Mouse (Mus musculus) ES-E14 (cell line): ENCODE measurements at regions not wholly inside any gene's neighbourhood (a gene's known extent, or its start where the extent isn't known, plus 50 kb on each side); places are given as distances from the start of the nearest gene placed in this dataset.

Source experiments
- DNase-seq: peaks from one replicate; pipeline ENCODE4 v3.0.0-alpha.2; 2013; ENCODE audit warnings: low read depth, low spot score
- H3K27ac ChIP-seq: 2 replicates; pipeline ENCODE4 v1.5.1; 2012; ENCODE audit warnings: low read depth, mild to moderate bottlenecking, low read length, moderate library complexity, mixed read lengths; ENCODE audit not compliant: poor library complexity, insufficient read depth, severe bottlenecking
- H3K36me3 ChIP-seq: 2 replicates; pipeline ENCODE4 v1.6.1; 2012; ENCODE audit warnings: mild to moderate bottlenecking, low read length, moderate library complexity, mixed read lengths; ENCODE audit not compliant: control insufficient read depth, poor library complexity, insufficient read depth, severe bottlenecking
- H3K4me1 ChIP-seq, 2 experiments: fragments of 150-350 bp in 1 of 2; sonication (generic) in 1 of 2; 2 replicates each; pipeline ENCODE4 v1.6.1; 2012; ENCODE audit warnings: low read length in 2 of 2, mild to moderate bottlenecking in 1 of 2, mixed read lengths in 1 of 2; ENCODE audit not compliant: control insufficient read depth in 2 of 2, insufficient read depth in 2 of 2, poor library complexity in 1 of 2
- H3K4me3 ChIP-seq, 2 experiments: fragments of 150-350 bp in 1 of 2; sonication (generic) in 1 of 2; 2 replicates each; pipeline ENCODE4 v1.5.1; 2012; ENCODE audit warnings: low read length in 2 of 2, low read depth in 1 of 2, mild to moderate bottlenecking in 1 of 2, mixed read lengths in 1 of 2; ENCODE audit not compliant: insufficient read depth in 1 of 2, poor library complexity in 1 of 2, severe bottlenecking in 1 of 2
- H3K9ac ChIP-seq: 2 replicates; pipeline ENCODE4 v1.6.1; 2012; ENCODE audit warnings: low read depth, mild to moderate bottlenecking, low read length, mixed read lengths; ENCODE audit not compliant: poor library complexity, insufficient read depth, severe bottlenecking
- H3K9me3 ChIP-seq: fragments of 150-350 bp; sonication (generic); 2 replicates; pipeline ENCODE4 v1.6.1; 2012; ENCODE audit warnings: low read depth, mild to moderate bottlenecking, low read length; ENCODE audit not compliant: control insufficient read depth, insufficient read depth
- CHD2 ChIP-seq: IDR thresholded peaks from 2 replicates; pipeline ENCODE4 v1.6.1; 2014; ENCODE audit warnings: mild to moderate bottlenecking, low read depth, low read length, inconsistent platforms
- HCFC1 ChIP-seq: IDR thresholded peaks from 2 replicates; pipeline ENCODE4 v1.6.1; 2012; ENCODE audit warnings: low read length, inconsistent platforms, borderline replicate concordance; ENCODE audit not compliant: insufficient read depth
- MAFK ChIP-seq: IDR thresholded peaks from 2 replicates; pipeline ENCODE4 v1.6.1; 2014; ENCODE audit warnings: mild to moderate bottlenecking, low read depth, low read length, inconsistent platforms; ENCODE audit not compliant: insufficient read depth
- ZC3H11A ChIP-seq: IDR thresholded peaks from 2 replicates; pipeline ENCODE4 v1.6.1; 2012; ENCODE audit warnings: low read depth, mild to moderate bottlenecking, inconsistent platforms, low read length, borderline replicate concordance
- ZNF384 ChIP-seq: IDR thresholded peaks from 2 replicates; pipeline ENCODE4 v1.6.1; 2012; ENCODE audit warnings: low read depth, low read length, inconsistent platforms
- in situ Hi-C, 2 experiments: fragments of 600-800 bp; cut with MboI; formaldehyde crosslinking; loops; one replicate each; pipeline ENCODE4 v1.15.1; 2025; ENCODE audit warnings: low sequenced_read_pairs in 2 of 2, inconsistent platforms in 1 of 2; ENCODE audit not compliant: unreplicated experiment in 2 of 2

DNA sequence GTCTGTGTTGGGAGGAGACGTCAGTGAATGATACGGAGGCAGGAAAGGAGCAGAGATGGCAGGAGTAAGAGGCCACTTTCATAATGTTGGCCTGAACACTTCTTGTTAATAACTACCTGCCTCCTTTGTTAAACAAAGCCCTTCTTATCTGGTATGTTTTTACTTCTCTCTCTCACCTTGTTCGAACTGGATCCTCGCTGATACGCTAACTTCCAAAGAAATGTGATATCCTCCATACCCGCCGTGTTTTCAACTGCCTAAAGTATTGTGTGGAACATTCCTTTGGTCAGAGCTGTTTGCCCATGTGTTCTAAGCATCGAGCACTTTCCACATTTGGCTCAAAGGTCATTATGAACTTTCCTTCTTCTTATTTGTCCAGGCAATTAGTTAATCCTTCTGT is 887.8 kb upstream of the Lrrc6 start:
- no peak for TF ChIP-seq HCFC1
- no peak for TF ChIP-seq ZNF384
- no peak for TF ChIP-seq MAFK
- no peak for TF ChIP-seq ZC3H11A
- TF ChIP-seq CHD2 = no peak
- H3K9me3 ChIP-seq = no peaks in the 10 kb centered on the region
- no peaks in the 10 kb centered on the region for H3K36me3 ChIP-seq
- no peak overlapping the region for H3K9ac ChIP-seq
- DNase-seq = no peak
- in situ Hi-C loops = no loop called here
- H3K4me1 ChIP-seq = no peaks in the 10 kb centered on the region
- no peak overlapping the region for H3K27ac ChIP-seq
- no peak overlapping the region for H3K4me3 ChIP-seq

GRCm38 (mm10) chr15:67386896-67387295 is 886.2 kb upstream of the Lrrc6 start:
- in situ Hi-C loops = no loop called here
- H3K9me3 ChIP-seq = no peaks in the 10 kb centered on the region
- no peaks in the 10 kb centered on the region for H3K36me3 ChIP-seq
- no peak overlapping the region for H3K9ac ChIP-seq
- H3K4me3 ChIP-seq = no peak overlapping the region
- no peak overlapping the region for H3K27ac ChIP-seq
- DNase-seq = no peak
- H3K4me1 ChIP-seq = no peaks in the 10 kb centered on the region
- TF ChIP-seq ZC3H11A (no peak), CHD2 (no peak)

DNA sequence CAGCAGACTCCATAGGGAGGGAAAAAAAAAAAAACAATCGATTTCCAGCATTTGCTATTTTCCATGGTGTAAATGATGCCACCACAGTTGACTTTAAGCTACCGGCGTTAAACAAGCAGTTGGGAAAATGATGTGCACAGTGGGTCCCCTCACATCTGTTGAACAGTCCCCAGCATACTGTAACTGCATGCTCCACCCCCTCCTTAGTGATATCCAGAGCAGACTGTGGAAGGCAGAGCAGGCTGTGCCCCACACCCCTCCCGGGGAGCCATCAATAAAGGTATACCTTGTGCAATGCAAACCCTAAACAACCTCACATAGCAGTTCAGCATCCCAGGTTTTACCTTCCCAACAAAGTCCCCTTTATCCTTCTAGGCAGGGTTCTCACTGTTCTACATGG is 872.9 kb upstream of the Lrrc6 start:
- no peaks in the 10 kb centered on the region for H3K36me3 ChIP-seq
- H3K4me1 ChIP-seq = no peaks in the 10 kb centered on the region
- TF ChIP-seq MAFK (no peak), ZC3H11A (no peak), ZNF384 (no peak), CHD2 (no peak), HCFC1 (no peak)
- no peak overlapping the region for H3K27ac ChIP-seq
- no peak for DNase-seq
- H3K9me3 ChIP-seq = no peaks in the 10 kb centered on the region
- in situ Hi-C loops = no loop called here
- H3K4me3 ChIP-seq = no peak overlapping the region
- no peak overlapping the region for H3K9ac ChIP-seq

GRCm38 (mm10) chr15:67373030-67373429 is 872.3 kb upstream of the Lrrc6 start:
- no peaks in the 10 kb centered on the region for H3K36me3 ChIP-seq
- H3K9ac ChIP-seq = no peak overlapping the region
- no peak overlapping the region for H3K27ac ChIP-seq
- no peak for DNase-seq
- no peak overlapping the region for H3K4me3 ChIP-seq
- in situ Hi-C loops = no loop called here
- H3K4me1 ChIP-seq = no peaks in the 10 kb centered on the region
- H3K9me3 ChIP-seq = no peaks in the 10 kb centered on the region
- no peak for TF ChIP-seq ZNF384
- TF ChIP-seq CHD2 = no peak
- TF ChIP-seq HCFC1 = no peak
- no peak for TF ChIP-seq MAFK
- TF ChIP-seq ZC3H11A = no peak

DNA sequence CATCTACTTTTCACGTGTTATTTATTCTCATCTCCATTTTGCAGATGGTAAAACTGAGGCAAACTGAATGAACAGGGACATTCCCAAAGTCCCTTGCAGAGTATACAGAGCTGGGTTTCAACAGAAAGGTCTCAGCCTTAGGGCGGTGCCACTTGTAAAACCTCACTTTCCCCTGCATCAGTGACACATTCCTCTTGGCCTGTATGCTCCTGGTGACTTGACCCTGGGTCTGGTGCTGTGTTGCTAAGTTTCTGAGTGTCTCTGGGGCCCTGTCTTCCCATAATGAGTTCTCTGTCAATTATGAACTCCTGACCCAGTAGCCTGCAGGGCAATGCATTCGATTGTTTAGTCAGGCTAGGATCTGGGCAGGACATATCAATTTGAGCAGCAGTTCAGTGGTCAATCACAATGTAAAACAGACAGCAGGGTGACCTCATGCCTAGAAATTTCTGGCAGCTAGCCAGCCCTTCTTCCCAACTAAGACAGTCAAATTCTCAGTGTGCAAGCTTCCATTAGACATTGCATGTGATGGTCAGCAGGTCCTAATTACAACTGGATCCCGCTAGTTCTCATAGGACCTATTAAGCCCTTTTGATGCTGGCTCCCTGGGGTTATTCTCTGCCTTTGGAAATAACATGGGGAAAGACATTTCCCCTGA is 863.5 kb upstream of the Lrrc6 start:
- in situ Hi-C loops = no loop called here
- no peaks in the 10 kb centered on the region for H3K9me3 ChIP-seq
- H3K9ac ChIP-seq = no peak overlapping the region
- H3K4me3 ChIP-seq = no peak overlapping the region
- H3K27ac ChIP-seq = no peak overlapping the region
- H3K4me1 ChIP-seq = no peaks in the 10 kb centered on the region
- TF ChIP-seq MAFK (no peak), ZNF384 (no peak)
- no peak for DNase-seq
- H3K36me3 ChIP-seq = no peaks in the 10 kb centered on the region
